Mouse (Mus musculus): ENCODE data around the gene Rtp4.
A peak's percentile ranks its signal among the peaks of the same experiment; 100 is the strongest.

The Rtp4 gene

DNA sequence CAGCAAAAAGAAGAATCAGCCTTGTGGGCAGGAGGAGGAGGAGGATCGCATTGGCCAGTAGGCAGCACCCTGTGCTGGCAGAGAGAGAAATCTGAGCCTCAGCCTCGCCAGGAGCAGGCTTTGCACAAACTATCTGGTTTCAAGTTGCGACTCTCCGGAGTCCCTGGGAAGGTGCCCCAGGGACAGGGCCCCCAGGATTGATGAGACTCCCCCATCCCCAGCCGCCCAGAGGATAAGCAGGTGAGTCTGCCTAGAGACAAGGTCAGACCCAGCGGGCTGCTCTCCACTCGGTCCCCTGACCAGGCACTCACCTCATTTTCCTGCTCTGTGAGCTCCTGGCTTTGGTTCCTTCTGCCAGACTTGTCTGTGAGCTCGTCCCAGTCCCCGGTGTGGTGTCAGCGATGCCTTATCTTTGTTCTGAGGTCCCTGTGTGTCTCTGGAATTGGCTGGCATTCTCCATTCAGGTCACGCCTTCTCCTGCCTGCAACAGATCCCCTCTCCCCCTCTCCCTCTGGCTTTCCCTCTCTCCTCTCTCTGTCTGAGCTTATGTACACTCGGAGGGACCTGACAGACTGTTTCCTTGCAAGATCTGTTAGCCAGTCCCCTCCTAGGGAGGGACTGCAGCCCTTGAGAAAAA lies at the start of gene Rtp4, which contains the start of gene Masp1:
Rtp4 (plus strand) TSS at position 57 of the 637 bp plus-strand sequence.
Masp1 (minus strand) TSS at position 581 of the 637 bp plus-strand sequence.
- DNase-seq (ENCODE audit: low spot score): peak; percentile 52

DNA sequence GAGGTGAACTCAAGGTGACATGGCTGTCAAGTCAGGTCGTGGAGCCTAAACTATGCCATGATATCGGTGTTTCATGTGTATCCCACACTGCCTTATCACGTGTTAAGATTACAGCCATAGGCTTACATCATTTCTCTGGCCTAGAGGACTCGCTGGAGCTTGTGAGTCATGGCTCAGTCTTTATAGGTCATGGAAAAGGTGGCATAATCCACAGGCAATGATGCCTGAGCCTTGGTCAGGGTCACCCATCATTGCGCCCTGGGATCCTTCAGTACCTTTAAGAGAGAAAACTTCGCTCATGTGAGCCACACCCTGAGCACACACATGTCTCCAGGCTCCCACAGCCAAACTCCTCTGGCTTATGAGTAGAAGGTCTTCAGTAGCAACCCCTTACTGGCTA lies 48.5 kb upstream of the Rtp4 start:
- DNase-seq (ENCODE audit: low spot score): no peak

DNA sequence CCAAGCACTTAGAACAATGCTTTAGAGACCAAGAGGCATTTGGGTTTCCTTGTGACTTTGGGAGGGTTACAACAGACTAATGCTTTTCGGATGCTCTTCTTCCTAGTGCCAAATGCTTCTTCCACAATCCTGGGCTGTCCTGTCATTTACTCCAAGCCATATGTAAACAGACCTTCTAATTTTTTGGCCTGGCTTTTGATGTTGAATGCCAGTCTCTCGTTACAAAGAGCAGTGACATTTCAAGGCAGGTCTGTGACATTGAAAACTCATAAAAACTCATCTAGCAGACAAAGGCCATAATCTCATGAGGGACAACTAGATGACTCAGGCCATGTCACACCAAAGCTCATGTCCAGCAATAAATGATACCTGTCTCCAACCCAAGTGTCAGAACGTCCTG lies 48.0 kb upstream of the Rtp4 start:
- DNase-seq (ENCODE audit: low spot score): no peak

DNA sequence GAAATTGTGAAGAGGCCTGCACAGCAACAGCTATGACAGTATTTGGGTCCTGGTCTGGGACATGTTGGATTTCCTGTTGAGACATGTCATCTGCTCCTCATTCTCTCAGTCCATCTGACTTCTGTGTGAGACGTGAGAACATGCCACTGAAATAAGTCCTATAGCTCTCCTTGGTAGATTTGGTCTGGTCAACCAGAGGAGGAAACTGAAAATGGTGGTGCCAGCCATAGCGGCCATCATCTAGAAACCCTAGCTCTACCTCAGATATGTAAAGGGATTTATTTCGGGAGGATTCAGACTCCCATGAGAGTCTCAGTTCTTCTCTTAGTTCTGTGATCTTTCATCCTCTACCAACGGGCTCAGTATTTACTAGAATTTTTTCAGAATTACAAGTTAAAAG lies 44.4 kb upstream of the Rtp4 start:
- DNase-seq (ENCODE audit: low spot score): no peak

DNA sequence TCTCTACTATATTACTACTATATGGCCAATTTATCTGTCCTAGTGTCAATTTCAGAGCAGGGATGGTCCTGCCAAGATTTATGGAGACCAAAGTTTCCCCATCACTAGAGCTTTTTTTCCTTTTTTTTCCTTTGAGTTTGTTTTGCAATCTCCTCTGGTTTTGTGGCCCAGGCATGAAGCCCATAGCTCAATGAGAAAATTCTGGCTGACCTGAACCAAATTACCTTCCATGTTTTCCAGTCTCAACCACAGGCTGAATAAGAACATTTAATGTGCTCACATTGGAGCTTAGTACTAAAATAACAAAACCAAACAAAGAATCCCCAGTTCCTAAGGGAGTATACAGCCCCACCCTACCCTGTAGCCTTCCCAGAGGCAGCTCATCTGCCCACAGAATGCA lies 43.5 kb upstream of the Rtp4 start:
- DNase-seq (ENCODE audit: low spot score): no peak

DNA sequence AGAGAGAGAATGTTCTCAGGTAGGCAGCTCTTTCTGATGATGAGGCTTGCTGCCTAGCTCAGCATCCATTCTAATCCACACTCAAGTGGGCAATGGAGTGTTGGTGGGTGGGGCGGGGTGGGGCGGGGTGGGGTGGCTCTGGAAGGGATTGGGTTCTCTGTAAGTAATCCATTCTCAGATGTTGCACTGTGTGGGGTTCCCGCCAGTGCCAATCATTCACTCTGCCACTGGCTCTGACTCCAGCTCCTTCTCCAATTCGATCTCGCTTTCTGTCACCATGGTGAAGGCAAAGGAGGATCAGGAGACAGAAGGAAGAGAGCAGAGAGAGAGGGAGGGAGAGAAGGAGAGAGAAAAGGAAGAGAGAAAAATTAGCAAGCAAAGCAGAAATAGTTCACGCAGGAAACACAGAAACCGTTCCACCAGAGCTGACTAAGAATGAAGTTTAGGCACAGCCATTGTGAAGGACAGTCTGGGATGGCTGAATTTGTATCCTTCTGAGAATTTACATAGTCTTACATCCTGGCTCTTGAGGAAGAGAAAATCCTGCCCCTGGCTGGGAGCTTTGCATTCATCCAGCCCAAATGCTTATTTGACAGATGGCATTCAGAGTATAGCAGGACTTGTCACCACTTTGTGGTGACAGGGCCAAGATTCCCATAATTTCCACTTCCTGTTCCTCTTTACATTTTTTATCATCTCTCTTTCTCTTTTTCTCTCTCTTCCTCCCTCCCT lies 40.1 kb upstream of the Rtp4 start:
- no peak for DNase-seq (ENCODE audit: low spot score)

DNA sequence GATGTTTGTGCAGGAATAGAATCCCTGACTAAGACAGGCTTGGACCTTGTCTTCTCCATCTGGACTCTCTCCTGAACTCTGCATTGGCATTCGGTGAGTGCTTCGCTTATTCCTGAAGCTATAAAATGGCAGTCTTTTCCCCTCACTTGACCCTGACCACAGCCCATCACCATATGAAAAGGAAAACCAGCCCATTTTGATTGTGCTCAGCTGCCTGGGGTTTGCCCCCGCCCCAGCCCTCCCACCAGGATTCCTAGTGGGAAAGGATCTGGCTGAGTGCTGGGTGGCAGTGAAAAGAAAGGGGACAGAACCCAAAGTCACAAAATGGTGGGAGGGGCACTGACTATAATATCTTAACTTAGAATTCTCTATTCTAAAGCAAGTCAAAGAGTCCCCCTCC lies 37.9 kb upstream of the Rtp4 start:
- DNase-seq (ENCODE audit: low spot score): no peak

DNA sequence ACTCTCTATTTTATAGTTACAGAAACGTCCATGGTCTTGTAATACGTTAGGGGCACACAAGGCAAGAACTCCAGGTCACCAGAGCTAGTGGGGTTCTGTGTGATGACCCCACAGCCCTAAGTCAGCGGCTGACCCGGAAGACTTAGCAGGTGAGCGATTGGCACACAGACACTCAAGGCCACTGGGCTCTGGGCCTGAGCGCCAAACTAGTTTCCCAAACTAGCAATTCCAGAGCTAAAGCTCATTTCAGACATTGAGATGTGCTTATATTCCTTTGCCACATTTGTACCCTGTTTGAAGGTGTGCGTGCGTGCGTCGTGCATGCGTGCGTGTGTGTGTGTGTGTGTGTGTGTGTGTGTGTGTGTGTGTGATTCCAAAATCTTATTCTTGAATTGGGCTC lies 37.2 kb upstream of the Rtp4 start:
- DNase-seq (ENCODE audit: low spot score): no peak

DNA sequence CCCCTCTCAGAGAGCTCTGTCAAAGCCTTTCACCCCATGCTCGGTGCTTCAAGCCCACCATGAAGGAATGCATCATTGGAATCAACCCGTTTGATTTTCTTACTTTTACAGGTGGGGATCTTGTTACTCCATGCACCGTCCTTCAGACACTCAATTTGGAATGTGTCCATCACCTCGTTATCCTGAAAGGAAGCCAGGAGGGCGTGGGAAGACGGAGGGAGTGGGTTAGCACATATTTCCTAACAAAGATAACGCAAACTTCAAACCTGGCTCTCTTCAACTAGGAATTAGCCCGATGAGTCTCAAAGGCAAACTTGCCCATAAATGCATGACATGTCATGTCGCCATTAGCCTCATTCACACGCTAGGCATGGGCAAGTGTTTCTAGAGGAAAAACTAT lies 36.8 kb upstream of the Rtp4 start:
- DNase-seq (ENCODE audit: low spot score): no peak

DNA sequence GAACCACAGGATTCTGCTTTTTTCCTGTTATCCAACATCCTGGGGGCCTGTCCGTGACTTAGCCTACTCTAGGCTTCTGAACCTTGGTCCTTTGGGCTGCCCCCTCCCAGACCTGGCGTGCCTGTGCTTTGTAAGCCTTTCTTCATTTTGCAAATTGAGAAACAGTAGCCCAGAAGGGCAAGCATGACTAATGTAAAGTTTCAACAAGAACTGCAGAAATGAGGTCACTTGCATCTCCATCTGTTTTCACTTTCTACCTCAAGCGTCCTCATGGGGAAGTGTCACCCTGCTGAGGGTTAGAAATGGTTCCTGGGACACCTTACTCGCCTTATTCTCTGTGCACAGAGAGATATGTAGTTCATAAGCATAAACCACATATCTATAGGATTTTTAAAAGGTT lies 27.3 kb upstream of the Rtp4 start:
- no peak for DNase-seq (ENCODE audit: low spot score)

DNA sequence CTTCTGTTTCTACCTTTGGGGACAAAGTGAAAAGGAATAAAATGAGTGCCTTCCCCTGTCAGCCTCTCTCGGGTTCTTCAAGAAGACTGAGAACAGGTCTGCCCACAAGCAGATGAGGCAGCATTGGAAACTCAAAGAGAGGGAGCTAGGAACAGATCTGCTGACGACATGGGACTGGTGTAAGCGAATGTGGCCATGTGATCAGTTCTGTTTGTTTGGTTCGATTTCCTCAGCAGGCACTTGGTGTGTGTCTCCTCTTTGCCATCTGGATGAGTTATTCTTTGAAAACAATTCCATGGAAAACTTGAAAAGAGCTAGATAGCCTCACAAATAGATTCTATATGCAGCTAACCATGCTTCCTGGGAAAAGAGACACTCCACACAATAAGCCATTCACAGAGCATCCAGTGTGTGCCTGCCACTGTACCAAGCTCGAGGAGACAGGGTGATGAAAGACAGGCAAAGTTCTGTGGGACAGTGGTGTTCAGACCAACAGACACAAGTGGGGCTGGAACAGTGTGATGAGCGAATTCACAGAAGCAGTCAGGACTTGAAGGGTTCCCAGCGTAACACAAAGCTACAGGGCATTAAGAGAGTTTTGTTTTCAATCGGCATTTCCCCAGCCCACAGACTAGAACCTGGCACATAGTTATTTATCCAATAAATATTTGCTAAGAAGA lies 23.7 kb upstream of the Rtp4 start:
- no peak for DNase-seq (ENCODE audit: low spot score)

DNA sequence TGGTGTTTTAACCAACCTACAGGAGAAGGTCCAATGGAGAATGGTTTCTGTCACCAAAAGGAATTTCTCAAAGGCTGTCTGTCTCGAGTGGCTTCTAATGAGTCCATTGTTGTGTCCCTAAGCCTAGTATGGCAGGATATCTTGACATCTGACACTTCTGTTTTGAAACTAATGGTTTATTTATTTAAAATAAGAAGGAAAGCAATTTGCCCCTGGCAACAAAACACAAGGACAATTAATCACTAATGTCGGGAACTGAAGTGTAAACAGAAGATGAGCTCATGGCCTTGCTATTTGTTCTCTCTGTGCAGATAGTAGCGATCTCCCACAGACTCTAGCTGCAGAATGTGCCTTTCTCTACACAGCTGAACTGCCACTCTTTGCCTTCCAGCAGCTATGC lies 22.7 kb upstream of the Rtp4 start:
- no peak for DNase-seq (ENCODE audit: low spot score)

DNA sequence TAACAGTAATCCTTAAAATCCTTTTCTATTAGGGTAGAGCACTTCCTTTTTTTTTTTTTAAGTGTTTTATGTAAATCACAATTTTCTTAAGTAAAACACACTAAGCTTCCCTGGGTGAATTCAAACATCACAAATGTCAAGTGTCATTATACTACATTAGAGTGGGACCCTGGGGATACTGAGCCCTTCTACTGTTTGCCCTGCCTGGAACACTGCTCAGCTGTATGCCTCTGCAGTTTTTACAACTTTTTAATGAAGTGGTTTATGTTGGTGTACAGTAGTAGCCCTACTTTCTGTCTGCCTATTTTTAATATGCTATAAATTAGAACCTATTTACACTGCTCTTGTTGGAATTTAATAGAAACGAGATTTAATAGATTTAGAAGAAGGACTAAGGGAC lies 22.2 kb upstream of the Rtp4 start:
- DNase-seq (ENCODE audit: low spot score): no peak

DNA sequence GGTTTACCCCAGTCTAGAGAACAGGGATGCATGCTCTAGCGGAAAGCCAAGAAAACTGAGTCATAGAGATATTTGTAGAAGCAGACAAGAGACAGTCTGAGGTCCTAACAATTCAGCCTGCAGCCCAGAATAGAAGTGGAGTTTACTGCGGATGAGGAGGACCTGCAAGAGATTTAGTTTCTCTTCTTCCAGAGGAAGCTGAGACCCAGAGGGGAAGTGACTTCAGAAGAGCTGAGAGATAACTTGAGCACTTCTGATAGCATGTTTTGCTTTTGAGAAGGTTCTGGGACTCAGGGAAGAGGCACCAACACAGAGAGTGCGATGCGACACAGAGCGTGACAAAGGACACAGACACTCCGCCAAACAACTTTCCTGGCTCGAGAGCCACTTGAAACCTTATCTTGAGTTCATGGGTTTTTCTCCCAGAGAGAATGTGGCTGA lies 21.4 kb upstream of the Rtp4 start:
- no peak for DNase-seq (ENCODE audit: low spot score)

DNA sequence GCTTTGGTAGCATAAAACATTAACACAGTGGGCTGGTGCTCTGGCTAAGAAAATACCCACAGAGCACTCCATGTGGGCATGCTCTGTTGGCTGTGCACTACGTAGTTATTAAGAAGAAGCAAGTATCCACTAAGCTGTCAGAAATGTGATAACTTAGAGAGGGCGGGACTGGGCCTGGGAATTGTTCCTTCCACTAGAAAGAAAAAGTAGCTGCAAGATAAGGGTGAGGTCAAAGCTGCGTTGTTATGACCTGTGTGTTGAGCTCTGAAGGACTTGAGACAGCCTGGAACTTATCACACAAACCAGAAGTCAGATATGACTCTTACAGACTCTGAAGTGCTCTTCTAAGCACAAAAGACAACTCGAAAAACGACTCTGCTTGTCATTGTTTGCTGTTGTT lies 19.5 kb upstream of the Rtp4 start:
- no peak for DNase-seq (ENCODE audit: low spot score)

DNA sequence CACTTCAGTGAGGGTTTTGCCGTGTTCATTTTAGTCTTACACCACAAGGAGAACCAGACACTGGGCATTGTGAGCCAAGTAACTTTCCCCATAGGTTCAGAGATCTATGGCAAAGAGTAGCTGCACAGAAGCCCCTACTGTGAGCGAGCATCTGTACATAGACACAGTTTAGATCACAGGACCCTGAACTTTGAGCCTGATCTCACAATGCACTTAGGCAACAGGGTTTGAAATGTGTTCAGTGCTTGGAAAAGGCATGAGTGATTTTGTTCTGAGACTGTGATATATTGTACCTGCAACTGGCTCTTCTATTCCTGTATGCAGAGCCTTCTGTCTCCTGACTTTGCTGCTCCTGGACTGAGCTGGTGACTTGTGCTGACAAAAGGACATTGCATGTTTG lies 18.8 kb upstream of the Rtp4 start:
- no peak for DNase-seq (ENCODE audit: low spot score)

DNA sequence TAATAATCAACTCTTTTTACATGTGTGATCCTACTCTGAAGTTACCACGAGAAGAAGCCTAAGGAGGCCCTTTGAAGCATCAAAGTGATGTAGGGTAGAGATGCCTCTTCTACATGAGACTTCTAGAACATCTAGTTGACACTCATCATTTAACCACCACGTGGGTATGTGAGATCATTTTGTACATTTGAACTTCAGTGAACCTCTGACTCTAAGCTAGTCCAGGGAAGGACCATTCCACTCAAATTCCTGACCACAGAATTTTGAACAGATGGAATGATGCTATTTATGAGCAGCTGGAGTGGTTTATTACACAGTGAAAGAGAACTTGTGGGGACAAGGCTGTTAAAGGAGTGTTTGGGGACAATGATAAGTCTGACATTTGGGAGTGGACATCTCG lies 17.6 kb upstream of the Rtp4 start:
- no peak for DNase-seq (ENCODE audit: low spot score)

DNA sequence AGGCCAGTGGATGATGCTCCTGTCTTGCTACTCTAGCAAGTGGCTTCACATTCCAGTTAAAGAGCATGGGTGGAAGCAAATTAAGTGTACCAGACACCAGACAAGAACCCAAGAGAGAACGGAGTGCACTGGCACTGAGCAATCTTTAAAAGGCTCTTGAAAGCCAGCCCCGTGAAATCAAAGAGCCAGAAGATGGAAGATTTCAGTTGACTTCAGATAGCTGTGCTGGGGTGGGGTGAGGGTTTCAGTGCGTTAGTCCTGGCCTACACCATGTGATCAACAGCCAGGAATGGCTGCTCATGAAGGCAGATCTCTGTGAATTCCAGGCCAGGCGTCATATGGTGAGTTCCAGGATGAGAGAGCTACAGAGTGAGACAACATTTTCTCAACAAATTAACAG lies 16.7 kb upstream of the Rtp4 start:
- DNase-seq (ENCODE audit: low spot score): no peak

DNA sequence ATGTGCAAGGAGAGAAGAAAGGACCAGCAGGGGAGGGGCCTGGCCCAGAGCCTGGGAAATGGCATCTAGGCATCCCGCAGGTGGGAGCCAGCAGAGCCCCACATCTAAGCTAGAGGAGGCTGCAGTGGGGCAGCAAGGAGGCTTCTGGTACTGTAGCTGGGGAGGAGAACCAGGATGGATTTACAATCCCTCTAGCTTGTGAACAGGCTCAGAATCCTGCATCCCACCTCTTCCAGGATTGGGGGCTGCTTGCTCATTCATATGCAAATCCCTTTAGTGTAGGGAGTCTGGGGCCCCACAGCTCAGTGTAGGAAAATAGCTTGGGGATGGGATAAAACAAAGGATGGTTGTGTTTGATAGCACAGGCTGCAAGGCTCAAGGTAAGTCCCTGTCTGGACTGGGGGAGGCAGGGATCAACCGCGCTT lies 15.8 kb upstream of the Rtp4 start:
- no peak for DNase-seq (ENCODE audit: low spot score)

DNA sequence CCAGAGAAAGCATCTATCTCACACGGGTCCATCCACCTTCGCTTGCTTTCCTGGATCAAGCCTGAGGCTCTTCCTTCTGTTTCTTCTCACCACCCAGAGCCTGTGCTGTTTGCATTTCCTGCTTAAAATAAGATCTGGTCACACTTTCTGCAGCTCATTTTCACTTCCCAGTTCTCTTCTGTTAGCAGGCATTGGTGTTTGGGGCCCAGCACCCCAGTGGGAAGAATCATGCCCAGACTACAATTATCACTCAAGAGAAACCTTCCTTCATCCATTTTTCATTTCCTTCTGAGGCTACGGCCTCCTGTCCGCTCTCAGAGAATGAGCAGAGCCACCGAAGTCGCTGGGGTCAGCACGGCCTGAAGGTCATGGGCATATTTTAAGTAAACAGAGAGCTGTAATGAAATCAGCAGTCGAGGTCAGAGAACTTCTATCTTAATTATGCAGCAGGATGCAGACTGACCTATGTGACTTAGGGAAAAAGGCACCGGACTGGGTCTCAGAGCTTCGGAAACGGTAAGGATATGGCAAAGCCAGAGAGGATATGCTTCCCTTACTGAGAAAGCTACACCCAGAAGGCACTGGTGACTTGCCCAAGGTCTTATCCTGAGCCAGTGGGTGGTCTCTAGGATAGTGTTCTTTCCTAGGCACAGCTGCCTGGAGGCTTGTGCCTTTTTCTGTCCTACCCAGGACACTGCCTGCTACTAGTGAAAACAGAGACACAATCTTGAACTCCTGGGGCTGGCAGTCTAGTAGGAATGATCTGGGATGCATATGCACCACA lies 14.0 kb upstream of the Rtp4 start:
- DNase-seq (ENCODE audit: low spot score): no peak

DNA sequence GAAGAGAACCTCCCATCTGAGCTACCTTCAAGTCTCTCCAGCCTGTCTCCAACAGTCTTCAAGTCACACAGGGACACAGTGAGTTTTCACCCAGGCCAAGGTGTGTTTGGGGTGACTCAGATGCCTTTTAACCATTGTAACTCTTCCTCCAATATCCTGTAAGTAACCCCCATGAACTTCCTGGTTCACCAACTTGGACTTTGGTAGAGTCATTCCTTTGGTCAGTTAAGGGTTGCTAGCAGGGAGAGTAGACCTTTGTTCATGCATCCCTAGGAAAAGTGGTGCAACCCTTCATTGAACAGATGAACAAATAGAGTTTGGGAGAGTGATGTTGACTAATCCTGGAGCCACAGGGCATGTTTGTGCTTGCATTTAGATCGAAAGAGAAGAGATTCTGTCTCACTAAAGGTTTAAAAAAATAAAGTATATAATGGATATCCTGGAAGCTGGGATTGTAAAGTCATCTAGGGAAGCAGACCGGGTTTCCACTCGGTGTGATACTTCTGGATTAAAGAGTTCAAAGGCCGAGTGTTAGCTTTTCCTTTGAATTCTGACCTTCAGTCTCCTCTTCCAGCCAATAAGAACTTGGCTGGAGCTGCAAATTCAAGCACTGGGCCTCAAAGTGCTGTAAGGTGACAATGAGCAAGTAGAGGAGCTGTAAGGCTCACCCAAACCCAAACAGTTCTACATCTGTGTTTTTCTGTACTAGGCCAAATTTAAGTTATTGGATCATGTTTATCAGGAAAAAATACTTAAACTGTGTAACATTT lies 8.7 kb upstream of the Rtp4 start:
- DNase-seq (ENCODE audit: low spot score): no peak

DNA sequence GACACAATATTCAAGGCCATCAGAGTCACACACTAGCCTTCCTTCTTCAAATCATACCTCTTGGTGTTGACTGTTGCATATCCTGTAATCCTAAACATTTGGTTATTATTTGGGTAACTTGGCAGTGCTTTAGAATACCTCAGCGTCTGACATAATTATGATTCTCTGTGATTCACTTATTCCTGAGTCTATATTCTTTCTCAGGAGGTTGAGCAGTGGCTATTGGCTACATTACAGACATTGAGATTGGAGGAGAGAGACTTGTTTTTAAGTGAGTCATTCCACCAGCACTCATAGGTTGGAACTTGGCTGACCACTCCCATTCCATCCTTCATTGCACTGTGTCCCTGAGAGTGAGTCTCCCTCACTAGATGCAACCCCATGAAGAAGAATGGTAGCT lies 6.7 kb upstream of the Rtp4 start:
- DNase-seq (ENCODE audit: low spot score): no peak
